Mouse (Mus musculus) adrenal gland, adult (tissue): ENCODE data around the gene Retn.
A peak's percentile ranks its signal among the peaks of the same experiment; 100 is the strongest.

Experiments used
- DNase-seq, 2 experiments: peaks; one replicate each; pipeline ENCODE4 v3.0.0; 2022 to 2023; ENCODE audit warnings: low spot score in 1 of 2; ENCODE audit not compliant: inconsistent age in 2 of 2

Gene Retn

GRCm38 (mm10) chr8:3655526-3655925, at the start of gene Retn:
Gene Retn (plus strand): TSS chr8:3655770.
- DNase-seq: peak in 1 of 2 experiments; percentile 55

- DNase-seq: peak; percentile 41 to 58
Measured at GRCm38 (mm10) chr8:3606593-3606992, 49.0 kb upstream of the Retn start.

GRCm38 (mm10) chr8:3607822-3608221, 47.7 kb upstream of the Retn start:
- no peak for DNase-seq

GRCm38 (mm10) chr8:3609046-3609815, 46.3 kb upstream of the Retn start:
- peak in 1 of 2 experiments; percentile 72 for DNase-seq

- DNase-seq: no peak
Measured at GRCm38 (mm10) chr8:3609816-3610150, 45.8 kb upstream of the Retn start.

GRCm38 (mm10) chr8:3621199-3621970, 34.2 kb upstream of the Retn start, which contains the start of the genes Xab2 and Pet100:
Gene Xab2 (minus strand): TSS chr8:3621316.
Gene Pet100 (plus strand): TSS chr8:3621548.
- peak; percentile 99 for DNase-seq

- DNase-seq: no peak
Measured at GRCm38 (mm10) chr8:3622119-3622518, 33.5 kb upstream of the Retn start.

- DNase-seq: no peak
Measured at GRCm38 (mm10) chr8:3625445-3625844, 30.1 kb upstream of the Retn start, which contains the start of gene Pcp2. Gene Pcp2 (minus strand): TSS chr8:3625545.

GRCm38 (mm10) chr8:3626971-3627370, 28.6 kb upstream of the Retn start:
- DNase-seq: no peak

- no peak for DNase-seq
Measured at GRCm38 (mm10) chr8:3628014-3628413, 27.6 kb upstream of the Retn start.

GRCm38 (mm10) chr8:3630647-3631477, 24.7 kb upstream of the Retn start, which contains the start of gene Stxbp2:
Gene Stxbp2 (plus strand): TSS chr8:3630955.
- peak; percentile 80 to 91 for DNase-seq

GRCm38 (mm10) chr8:3631478-3631875, 24.1 kb upstream of the Retn start:
- DNase-seq: no peak

- DNase-seq: peak; percentile 50 to 83
Measured at GRCm38 (mm10) chr8:3645804-3646203, 9.8 kb upstream of the Retn start.

- peak in 1 of 2 experiments; percentile 62 for DNase-seq
Measured at GRCm38 (mm10) chr8:3646824-3647531, 8.6 kb upstream of the Retn start.

GRCm38 (mm10) chr8:3647561-3647960, 8.0 kb upstream of the Retn start:
- DNase-seq: no peak

GRCm38 (mm10) chr8:3648268-3648667, 7.3 kb upstream of the Retn start:
- no peak for DNase-seq

- no peak for DNase-seq
Measured at GRCm38 (mm10) chr8:3648990-3649389, 6.6 kb upstream of the Retn start.

GRCm38 (mm10) chr8:3652845-3653244, 2.7 kb upstream of the Retn start:
- no peak for DNase-seq

GRCm38 (mm10) chr8:3654726-3655508, 653 bp upstream of the Retn start:
- DNase-seq: no peak
